Comparison of ENCODE assay signal across 20 mouse cellular contexts in genomic region chr8:108732500-108732899, GRCm38 (mm10).
DNase-seq lines count a peak whose midpoint lies in the region; ATAC-seq and TF ChIP-seq lines count a peak whose summit lies in the region.
"Had no signal": no experiment of that assay in that cellular context is flagged by ENCODE, and none has a peak within 500 bp of the region (broad histone marks: within the 10 kb centered on the region; RNA-seq: fewer than 3 reads in every experiment).

No protein-coding gene starts in this region.

- no peaks in the 10 kb centered on the region for H3K36me3 ChIP-seq in heart, embryonic 13.5 days
- no peaks in the 10 kb centered on the region for H3K36me3 ChIP-seq in kidney, postnatal 0 days (ENCODE audit: insufficient read depth, low read length)
- H3K36me3 ChIP-seq: forebrain, embryonic 15.5 days had no signal

- H3K27ac ChIP-seq in heart, embryonic 13.5 days (replicated peaks), result no peak overlapping the region
- H3K27ac ChIP-seq in kidney, postnatal 0 days, result no peak overlapping the region
- H3K27ac ChIP-seq: forebrain, embryonic 15.5 days; macrophage had no signal

- no peaks in the 10 kb centered on the region for H3K27me3 ChIP-seq in heart, embryonic 13.5 days (replicated peaks)
- H3K27me3 ChIP-seq in kidney, postnatal 0 days (ENCODE audit: insufficient read depth, low read length), result no peaks in the 10 kb centered on the region

- no peak overlapping the region for H3K4me3 ChIP-seq in heart, embryonic 13.5 days
- no peak overlapping the region for H3K4me3 ChIP-seq in kidney, postnatal 0 days (replicated peaks; ENCODE audit: low read depth, low read length)
- H3K4me3 ChIP-seq: forebrain, embryonic 15.5 days had no signal

- DNase-seq in heart, adult 9 months (ENCODE audit: low spot score in 2 of 2), result no peak
- DNase-seq in kidney, postnatal 0 days (ENCODE audit: low spot score), result peak; percentile 77
- no peak for DNase-seq in kidney, adult 9 months
- DNase-seq in retina, postnatal 1 day, result peak; percentile 40
- DNase-seq in retina, embryonic 14.5 days (ENCODE audit: low spot score), result no peak
- DNase-seq in ovary, postnatal 36 days (ENCODE audit: low spot score), result no peak
- DNase-seq: adrenal gland, adult 8-10 months; B cell, adult 2 months; cerebellum, adult 11-12 months; cerebellum, postnatal 36 days; gastrocnemius, postnatal 36 days; heart, postnatal 36 days; liver; liver, postnatal 0 days; thymus, adult 18-20 months had no signal

- no peak for TF ChIP-seq CTCF in kidney, postnatal 0 days (IDR thresholded peaks at IDR 0.05; ENCODE audit: low read depth)

- no peak for ATAC-seq in heart, embryonic 13.5 days (ENCODE audit: extremely low read depth, insufficient number of reproducible peaks, low FRiP score, low TSS enrichment)
- ATAC-seq in kidney, postnatal 0 days (replicated peaks; ENCODE audit: low FRiP score, low read depth), result 0 out of 2 replicates have a peak, but pooled peaks have one; percentile 52
- ATAC-seq: forebrain, embryonic 15.5 days; intestine, embryonic 16.5 days; liver, postnatal 0 days had no signal

- H3K9me3 ChIP-seq in heart, embryonic 13.5 days, result no peaks in the 10 kb centered on the region
- no peaks in the 10 kb centered on the region for H3K9me3 ChIP-seq in kidney, postnatal 0 days (replicated peaks; ENCODE audit: low read length)
- H3K9me3 ChIP-seq: forebrain, embryonic 15.5 days had no signal

- peaks cover 84% of the 10 kb centered on the region for H3K4me1 ChIP-seq in heart, embryonic 13.5 days
- H3K4me1 ChIP-seq in kidney, postnatal 0 days (replicated peaks; ENCODE audit: insufficient read depth, low read length), result peaks cover 66% of the 10 kb centered on the region

- H3K4me2 ChIP-seq in heart, embryonic 13.5 days, result 0 out of 2 replicates have a peak overlapping the region, but pooled peaks have one; percentile 9
- H3K4me2 ChIP-seq in kidney, postnatal 0 days (ENCODE audit: low read length), result no peak overlapping the region
- H3K4me2 ChIP-seq: forebrain, embryonic 15.5 days; heart, embryonic 11.5 days had no signal

- WGBS in heart, embryonic 13.5 days, result 45% methylated on average over 11 of the region's 11 CpGs
- WGBS in kidney, postnatal 0 days, result 25% methylated on average over 11 of the region's 11 CpGs

- no peak overlapping the region for H3K9ac ChIP-seq in heart, embryonic 13.5 days
- no peak overlapping the region for H3K9ac ChIP-seq in kidney, postnatal 0 days (ENCODE audit: low read depth, low read length)
- H3K9ac ChIP-seq: forebrain, embryonic 15.5 days; liver, postnatal 0 days had no signal

Comparison
In these comparisons a context has a peak if more than half of its experiments do, and no peak if none do; other contexts are left out.
1. DNase-seq: peak in kidney, postnatal 0 days (single experiment) and retina, postnatal 1 day (single experiment); none in heart, adult 9 months (0 of 2), kidney, adult 9 months (single experiment), retina, embryonic 14.5 days (single experiment) and ovary, postnatal 36 days (single experiment).